In the genomic region with DNA sequence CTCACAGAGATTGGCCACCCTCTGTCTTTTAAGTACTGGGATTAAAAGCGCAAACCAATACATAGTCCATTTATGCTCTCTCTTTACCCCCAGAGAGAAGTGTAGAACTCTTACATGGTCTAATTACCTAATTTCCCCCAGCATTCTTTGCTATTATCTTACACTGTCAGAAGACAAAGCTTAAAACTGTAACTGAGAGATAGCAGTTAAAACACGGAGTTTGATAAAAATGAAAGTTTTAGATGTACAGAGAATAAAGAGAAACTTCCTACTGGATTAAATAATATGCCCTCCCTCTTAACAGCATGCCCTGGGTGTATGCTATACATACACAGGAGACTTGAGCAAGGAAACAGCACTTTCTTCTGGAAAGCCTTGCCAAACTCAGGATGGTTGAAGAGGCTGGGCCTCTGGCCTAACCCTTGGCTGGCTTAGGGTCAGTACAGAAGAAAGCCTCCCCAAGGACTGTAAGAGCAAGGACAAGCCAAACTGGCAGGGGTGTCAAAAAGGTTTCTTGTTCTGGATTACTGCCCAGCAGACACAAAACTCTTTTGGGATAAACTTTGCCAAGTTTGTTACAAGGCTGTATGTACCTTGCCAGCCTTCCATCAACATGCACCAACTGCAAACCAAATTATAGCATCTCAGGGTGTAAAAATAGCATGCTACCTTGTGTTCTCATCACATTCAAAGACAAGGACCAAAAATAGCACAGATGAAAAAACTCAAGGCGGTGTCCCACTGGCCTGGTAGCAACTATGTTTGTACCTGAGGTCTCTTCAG, we compare ENCODE assay signal across 17 mouse cellular contexts. TPM values are rescaled to one million over a fixed set of nuclear protein-coding genes. Genes with fewer than 3 reads are reported as not detected.
DNase-seq lines count a peak whose midpoint lies in the region; ATAC-seq and TF ChIP-seq lines count a peak whose summit lies in the region.
"Had no signal": no experiment of that assay in that cellular context is flagged by ENCODE, and none has a peak within 500 bp of the region (broad histone marks: within the 10 kb centered on the region; RNA-seq: fewer than 3 reads in every experiment).

No protein-coding gene starts in this region.

- H3K9ac ChIP-seq in embryonic facial prominence, embryonic 13.5 days: peak overlapping the region; percentile 58; the same call in 1 of the 2 replicates
- no peak overlapping the region for H3K9ac ChIP-seq in midbrain, embryonic 11.5 days (ENCODE audit: low read length)
- no peak overlapping the region for H3K9ac ChIP-seq in midbrain, embryonic 16.5 days (ENCODE audit: low read depth, low read length)
- H3K9ac ChIP-seq in heart, embryonic 14.5 days (ENCODE audit: low read length): peak overlapping the region; percentile 23; the same call in 1 of the 2 replicates
- H3K9ac ChIP-seq in forebrain, postnatal 0 days: no peak overlapping the region
- no peak overlapping the region for H3K9ac ChIP-seq in forebrain, embryonic 16.5 days (replicated peaks; ENCODE audit: low read depth, low read length)
- H3K9ac ChIP-seq: midbrain, embryonic 15.5 days; neural tube, embryonic 12.5 days had no signal

- peaks cover 31% of the 10 kb centered on the region for H3K36me3 ChIP-seq in embryonic facial prominence, embryonic 13.5 days
- H3K36me3 ChIP-seq in embryonic facial prominence, embryonic 10.5 days (replicated peaks): peaks cover 50% of the 10 kb centered on the region
- H3K36me3 ChIP-seq in midbrain, embryonic 11.5 days (ENCODE audit: control insufficient read depth, insufficient read depth, low read length): no peaks in the 10 kb centered on the region
- peaks cover 3% of the 10 kb centered on the region; the same call in 1 of the 2 replicates for H3K36me3 ChIP-seq in midbrain, embryonic 16.5 days (ENCODE audit: control insufficient read depth, insufficient read depth, low read length)
- H3K36me3 ChIP-seq in heart, embryonic 14.5 days (ENCODE audit: control insufficient read depth, insufficient read depth, low read length): peaks cover 43% of the 10 kb centered on the region
- peaks cover 9% of the 10 kb centered on the region; the same call in 1 of the 2 replicates for H3K36me3 ChIP-seq in forebrain, postnatal 0 days (ENCODE audit: insufficient read depth)
- peaks cover 1% of the 10 kb centered on the region; the same call in 1 of the 2 replicates for H3K36me3 ChIP-seq in forebrain, embryonic 16.5 days (ENCODE audit: control insufficient read depth, insufficient read depth)

- no peak for TF ChIP-seq CTCF in forebrain, postnatal 0 days (IDR thresholded peaks at IDR 0.05; ENCODE audit: low read depth)

- no peak for DNase-seq in embryonic facial prominence, embryonic 10.5 days (ENCODE audit: low spot score)
- peak; percentile 39 for DNase-seq in midbrain, embryonic 11.5 days (ENCODE audit: low spot score, missing footprints)
- DNase-seq in forebrain, postnatal 0 days: no peak
- DNase-seq in cerebellum, postnatal 14 days: no peak
- DNase-seq: cerebellum, adult 11 months; kidney, adult 8-10 months; lung, postnatal 14 days; thymus, postnatal 14 days had no signal

- H3K4me1 ChIP-seq in embryonic facial prominence, embryonic 13.5 days: peaks cover 21% of the 10 kb centered on the region
- peaks cover 26% of the 10 kb centered on the region for H3K4me1 ChIP-seq in embryonic facial prominence, embryonic 10.5 days
- H3K4me1 ChIP-seq in midbrain, embryonic 11.5 days (ENCODE audit: control insufficient read depth, insufficient read depth, low read length): peaks cover 18% of the 10 kb centered on the region
- H3K4me1 ChIP-seq in midbrain, embryonic 16.5 days (ENCODE audit: control insufficient read depth, insufficient read depth, low read length): peaks cover 33% of the 10 kb centered on the region
- peaks cover 5 to 30% of the 10 kb centered on the region in 2 experiments; a peak in 3 of 4 replicates for H3K4me1 ChIP-seq in heart, embryonic 14.5 days (ENCODE audit: control insufficient read depth in 2 of 2, insufficient read depth in 2 of 2, low read length in 2 of 2)
- H3K4me1 ChIP-seq in forebrain, postnatal 0 days (ENCODE audit: insufficient read depth): peaks cover 9% of the 10 kb centered on the region
- H3K4me1 ChIP-seq in forebrain, embryonic 16.5 days (replicated peaks; ENCODE audit: control insufficient read depth, insufficient read depth, low read length): peaks cover 28% of the 10 kb centered on the region

- H3K27ac ChIP-seq in embryonic facial prominence, embryonic 13.5 days: no peak overlapping the region
- H3K27ac ChIP-seq in embryonic facial prominence, embryonic 10.5 days (replicated peaks): no peak overlapping the region
- H3K27ac ChIP-seq in midbrain, embryonic 11.5 days (ENCODE audit: low read depth, low read length): no peak overlapping the region
- H3K27ac ChIP-seq in midbrain, embryonic 16.5 days (ENCODE audit: low read length): no peak overlapping the region
- peak overlapping the region; percentile 45 to 59; a peak in 3 of 4 replicates for H3K27ac ChIP-seq in heart, embryonic 14.5 days (replicated peaks in 1 of 2; ENCODE audit: control insufficient read depth in 1 of 2, insufficient read depth in 1 of 2, low read depth in 2 of 2, low read length in 2 of 2)
- no peak overlapping the region for H3K27ac ChIP-seq in forebrain, postnatal 0 days (ENCODE audit: low read depth, low read length)
- H3K27ac ChIP-seq in forebrain, embryonic 16.5 days (ENCODE audit: low read length): no peak overlapping the region
- H3K27ac ChIP-seq: left cerebral cortex, adult 2 months; midbrain, embryonic 15.5 days; neural tube, embryonic 12.5 days had no signal

- no peak overlapping the region for H3K4me2 ChIP-seq in embryonic facial prominence, embryonic 13.5 days
- no peak overlapping the region for H3K4me2 ChIP-seq in midbrain, embryonic 11.5 days
- H3K4me2 ChIP-seq in midbrain, embryonic 16.5 days (ENCODE audit: low read length): no peak overlapping the region
- peak overlapping the region; percentile 28; the same call in 1 of the 2 replicates for H3K4me2 ChIP-seq in heart, embryonic 14.5 days (ENCODE audit: low read length)
- no peak overlapping the region for H3K4me2 ChIP-seq in forebrain, postnatal 0 days (ENCODE audit: low read depth)
- no peak overlapping the region for H3K4me2 ChIP-seq in forebrain, embryonic 16.5 days (ENCODE audit: low read length)
- H3K4me2 ChIP-seq: midbrain, embryonic 15.5 days; neural tube, embryonic 12.5 days had no signal

- WGBS in embryonic facial prominence, embryonic 13.5 days: 93% methylated on average over 3 of the region's 3 CpGs
- 88% methylated on average over 3 of the region's 3 CpGs for WGBS in embryonic facial prominence, embryonic 10.5 days
- WGBS in midbrain, embryonic 11.5 days: 92% methylated on average over 3 of the region's 3 CpGs
- WGBS in midbrain, embryonic 16.5 days: 92% methylated on average over 3 of the region's 3 CpGs
- WGBS in heart, embryonic 14.5 days: 72% methylated on average over 3 of the region's 3 CpGs
- WGBS in forebrain, postnatal 0 days: 91% methylated on average over 3 of the region's 3 CpGs
- 94% methylated on average over 3 of the region's 3 CpGs for WGBS in forebrain, embryonic 16.5 days

- H3K9me3 ChIP-seq in embryonic facial prominence, embryonic 13.5 days: no peaks in the 10 kb centered on the region
- H3K9me3 ChIP-seq in embryonic facial prominence, embryonic 10.5 days: no peaks in the 10 kb centered on the region
- H3K9me3 ChIP-seq in midbrain, embryonic 11.5 days (ENCODE audit: control insufficient read depth, low read length): no peaks in the 10 kb centered on the region
- H3K9me3 ChIP-seq in midbrain, embryonic 16.5 days (replicated peaks; ENCODE audit: control insufficient read depth, low read length, poor library complexity, severe bottlenecking): no peaks in the 10 kb centered on the region
- H3K9me3 ChIP-seq in heart, embryonic 14.5 days (ENCODE audit: control insufficient read depth, low read length): no peaks in the 10 kb centered on the region
- H3K9me3 ChIP-seq in forebrain, postnatal 0 days (ENCODE audit: low read length): no peaks in the 10 kb centered on the region
- H3K9me3 ChIP-seq in forebrain, embryonic 16.5 days (ENCODE audit: control insufficient read depth, low read length): no peaks in the 10 kb centered on the region
- H3K9me3 ChIP-seq: midbrain, embryonic 15.5 days; neural tube, embryonic 12.5 days had no signal

- no peak for ATAC-seq in embryonic facial prominence, embryonic 13.5 days (ENCODE audit: insufficient number of reproducible peaks, insufficient read depth, low FRiP score, low TSS enrichment, low read depth)
- ATAC-seq in midbrain, embryonic 11.5 days (ENCODE audit: low FRiP score): no peak
- no peak for ATAC-seq in midbrain, embryonic 16.5 days
- ATAC-seq in heart, embryonic 14.5 days (ENCODE audit: insufficient number of reproducible peaks, insufficient read depth, low FRiP score, low read depth): no peak
- ATAC-seq in forebrain, postnatal 0 days: no peak
- no peak for ATAC-seq in forebrain, embryonic 16.5 days
- ATAC-seq: forebrain, embryonic 14.5 days; midbrain, embryonic 15.5 days had no signal

- H3K27me3 ChIP-seq in embryonic facial prominence, embryonic 13.5 days: no peaks in the 10 kb centered on the region
- no peaks in the 10 kb centered on the region for H3K27me3 ChIP-seq in embryonic facial prominence, embryonic 10.5 days (replicated peaks; ENCODE audit: low read depth, poor library complexity, severe bottlenecking)
- H3K27me3 ChIP-seq in midbrain, embryonic 11.5 days (ENCODE audit: control insufficient read depth, insufficient read depth, low read length): no peaks in the 10 kb centered on the region
- no peaks in the 10 kb centered on the region for H3K27me3 ChIP-seq in midbrain, embryonic 16.5 days (ENCODE audit: control insufficient read depth, insufficient read depth, low read depth, low read length)
- no peaks in the 10 kb centered on the region for H3K27me3 ChIP-seq in heart, embryonic 14.5 days (ENCODE audit: control insufficient read depth, insufficient read depth, low read length)
- no peaks in the 10 kb centered on the region for H3K27me3 ChIP-seq in forebrain, postnatal 0 days (ENCODE audit: insufficient read depth, low read length)
- H3K27me3 ChIP-seq in forebrain, embryonic 16.5 days (replicated peaks; ENCODE audit: control insufficient read depth, insufficient read depth, low read length): no peaks in the 10 kb centered on the region
- H3K27me3 ChIP-seq: midbrain, embryonic 15.5 days; neural tube, embryonic 12.5 days had no signal

- H3K4me3 ChIP-seq in embryonic facial prominence, embryonic 13.5 days: no peak overlapping the region
- no peak overlapping the region for H3K4me3 ChIP-seq in embryonic facial prominence, embryonic 10.5 days
- no peak overlapping the region for H3K4me3 ChIP-seq in midbrain, embryonic 11.5 days (ENCODE audit: low read depth, low read length)
- no peak overlapping the region for H3K4me3 ChIP-seq in midbrain, embryonic 16.5 days (ENCODE audit: low read depth, low read length)
- no peak overlapping the region; a peak in 1 of 4 replicates for H3K4me3 ChIP-seq in heart, embryonic 14.5 days (ENCODE audit: control insufficient read depth in 1 of 2, insufficient read depth in 1 of 2, low read depth in 1 of 2, low read length in 2 of 2)
- no peak overlapping the region for H3K4me3 ChIP-seq in forebrain, postnatal 0 days (ENCODE audit: low read depth, low read length)
- no peak overlapping the region for H3K4me3 ChIP-seq in forebrain, embryonic 16.5 days (replicated peaks; ENCODE audit: low read length)
- H3K4me3 ChIP-seq: left cerebral cortex, adult 2 months; midbrain, embryonic 15.5 days; neural tube, embryonic 12.5 days had no signal

RNA-seq across cellular contexts. Expression of a gene that starts 3.2 kb away (rescaled TPM):
- polyA plus RNA-seq in embryonic facial prominence, embryonic 13.5 days (2015; fragmentation: Nextera tagmentation; extraction: Ambion mirVana): 9.3 and 9.4 TPM in 2 replicates
- 9.5 and 10.5 TPM in 2 replicates for polyA plus RNA-seq in embryonic facial prominence, embryonic 10.5 days (2016; fragmentation: Nextera tagmentation; extraction: Ambion mirVana)
- 6.9 and 8.3 TPM in 2 replicates for polyA plus RNA-seq in midbrain, embryonic 11.5 days (2014; fragmentation: Nextera tagmentation; extraction: Ambion mirVana)
- polyA plus RNA-seq in midbrain, embryonic 16.5 days (2015; fragmentation: Nextera tagmentation; extraction: Ambion mirVana): 7.6 and 8.8 TPM in 2 replicates
- 6.5 and 7.3 TPM in 2 replicates for polyA plus RNA-seq in heart, embryonic 14.5 days (2014; fragmentation: Nextera tagmentation; extraction: Ambion mirVana)
- 8.6 and 12.1 TPM in 2 replicates for total RNA-seq in forebrain, postnatal 0 days (2014; rRNA removed)
- 5.0 and 6.3 TPM in 2 replicates for polyA plus RNA-seq in forebrain, postnatal 0 days (2015; fragmentation: Nextera tagmentation; extraction: Ambion mirVana)
- polyA plus RNA-seq in forebrain, embryonic 16.5 days (2015; fragmentation: Nextera tagmentation; extraction: Ambion mirVana): 9.7 and 10.3 TPM in 2 replicates

RNA-seq across cellular contexts. Expression of a gene that starts 3.3 kb away (rescaled TPM):
- polyA plus RNA-seq in embryonic facial prominence, embryonic 13.5 days (2015; fragmentation: Nextera tagmentation; extraction: Ambion mirVana): 18.0 and 18.9 TPM in 2 replicates
- 16.1 and 18.1 TPM in 2 replicates for polyA plus RNA-seq in embryonic facial prominence, embryonic 10.5 days (2016; fragmentation: Nextera tagmentation; extraction: Ambion mirVana)
- polyA plus RNA-seq in midbrain, embryonic 11.5 days (2014; fragmentation: Nextera tagmentation; extraction: Ambion mirVana): 16.9 and 22.0 TPM in 2 replicates
- 23.1 and 23.2 TPM in 2 replicates for polyA plus RNA-seq in midbrain, embryonic 16.5 days (2015; fragmentation: Nextera tagmentation; extraction: Ambion mirVana)
- polyA plus RNA-seq in heart, embryonic 14.5 days (2014; fragmentation: Nextera tagmentation; extraction: Ambion mirVana): 24.1 and 27.1 TPM in 2 replicates
- 15.8 and 18.4 TPM in 2 replicates for total RNA-seq in forebrain, postnatal 0 days (2014; rRNA removed)
- polyA plus RNA-seq in forebrain, postnatal 0 days (2015; fragmentation: Nextera tagmentation; extraction: Ambion mirVana): 13.8 and 16.5 TPM in 2 replicates
- 25.3 and 25.9 TPM in 2 replicates for polyA plus RNA-seq in forebrain, embryonic 16.5 days (2015; fragmentation: Nextera tagmentation; extraction: Ambion mirVana)

RNA-seq across cellular contexts. Expression of a gene that starts 16.4 kb away (rescaled TPM):
- 39.5 and 41.8 TPM in 2 replicates for polyA plus RNA-seq in embryonic facial prominence, embryonic 13.5 days (2015; fragmentation: Nextera tagmentation; extraction: Ambion mirVana)
- polyA plus RNA-seq in embryonic facial prominence, embryonic 10.5 days (2016; fragmentation: Nextera tagmentation; extraction: Ambion mirVana): 35.2 and 39.0 TPM in 2 replicates
- 9.0 and 11.4 TPM in 2 replicates for polyA plus RNA-seq in midbrain, embryonic 11.5 days (2014; fragmentation: Nextera tagmentation; extraction: Ambion mirVana)
- 45.1 and 48.5 TPM in 2 replicates for polyA plus RNA-seq in midbrain, embryonic 16.5 days (2015; fragmentation: Nextera tagmentation; extraction: Ambion mirVana)
- polyA plus RNA-seq in heart, embryonic 14.5 days (2014; fragmentation: Nextera tagmentation; extraction: Ambion mirVana): 5.1 TPM in 2 replicates
- total RNA-seq in forebrain, postnatal 0 days (2014; rRNA removed): 62.2 and 68.3 TPM in 2 replicates
- 41.3 and 47.7 TPM in 2 replicates for polyA plus RNA-seq in forebrain, postnatal 0 days (2015; fragmentation: Nextera tagmentation; extraction: Ambion mirVana)
- 39.4 and 44.3 TPM in 2 replicates for polyA plus RNA-seq in forebrain, embryonic 16.5 days (2015; fragmentation: Nextera tagmentation; extraction: Ambion mirVana)

RNA-seq across cellular contexts. Expression of a gene that starts 16.4 kb away (rescaled TPM):
- 9.4 and 10.0 TPM in 2 replicates for polyA plus RNA-seq in embryonic facial prominence, embryonic 13.5 days (2015; fragmentation: Nextera tagmentation; extraction: Ambion mirVana)
- polyA plus RNA-seq in embryonic facial prominence, embryonic 10.5 days (2016; fragmentation: Nextera tagmentation; extraction: Ambion mirVana): 12.4 and 13.1 TPM in 2 replicates
- polyA plus RNA-seq in midbrain, embryonic 11.5 days (2014; fragmentation: Nextera tagmentation; extraction: Ambion mirVana): 16.1 and 18.5 TPM in 2 replicates
- polyA plus RNA-seq in midbrain, embryonic 16.5 days (2015; fragmentation: Nextera tagmentation; extraction: Ambion mirVana): 19.1 and 25.3 TPM in 2 replicates
- 2.5 and 2.8 TPM in 2 replicates for polyA plus RNA-seq in heart, embryonic 14.5 days (2014; fragmentation: Nextera tagmentation; extraction: Ambion mirVana)
- total RNA-seq in forebrain, postnatal 0 days (2014; rRNA removed): 11.6 and 13.6 TPM in 2 replicates
- 6.0 and 12.2 TPM in 2 replicates for polyA plus RNA-seq in forebrain, postnatal 0 days (2015; fragmentation: Nextera tagmentation; extraction: Ambion mirVana)
- polyA plus RNA-seq in forebrain, embryonic 16.5 days (2015; fragmentation: Nextera tagmentation; extraction: Ambion mirVana): 28.1 and 31.1 TPM in 2 replicates
- total RNA-seq: granulocyte monocyte progenitor cell, adult 5-6 weeks had no signal

RNA-seq across cellular contexts. Expression of a gene that starts 40.7 kb away (rescaled TPM):
- polyA plus RNA-seq in embryonic facial prominence, embryonic 13.5 days (2015; fragmentation: Nextera tagmentation; extraction: Ambion mirVana): 37.2 and 38.0 TPM in 2 replicates
- polyA plus RNA-seq in embryonic facial prominence, embryonic 10.5 days (2016; fragmentation: Nextera tagmentation; extraction: Ambion mirVana): 45.8 and 47.0 TPM in 2 replicates
- 46.9 and 52.3 TPM in 2 replicates for polyA plus RNA-seq in midbrain, embryonic 11.5 days (2014; fragmentation: Nextera tagmentation; extraction: Ambion mirVana)
- 27.3 and 28.1 TPM in 2 replicates for polyA plus RNA-seq in midbrain, embryonic 16.5 days (2015; fragmentation: Nextera tagmentation; extraction: Ambion mirVana)
- 21.0 and 22.1 TPM in 2 replicates for polyA plus RNA-seq in heart, embryonic 14.5 days (2014; fragmentation: Nextera tagmentation; extraction: Ambion mirVana)
- 30.2 and 32.8 TPM in 2 replicates for total RNA-seq in forebrain, postnatal 0 days (2014; rRNA removed)
- 11.8 and 17.6 TPM in 2 replicates for polyA plus RNA-seq in forebrain, postnatal 0 days (2015; fragmentation: Nextera tagmentation; extraction: Ambion mirVana)
- 35.9 and 38.7 TPM in 2 replicates for polyA plus RNA-seq in forebrain, embryonic 16.5 days (2015; fragmentation: Nextera tagmentation; extraction: Ambion mirVana)

Comparison
In these comparisons a context has a peak if more than half of its experiments do, and no peak if none do; other contexts are left out.
1. H3K27ac ChIP-seq: peak in heart, embryonic 14.5 days (2 of 2); none in embryonic facial prominence, embryonic 13.5 days (single experiment), embryonic facial prominence, embryonic 10.5 days (single experiment), midbrain, embryonic 11.5 days (single experiment), midbrain, embryonic 16.5 days (single experiment), forebrain, postnatal 0 days (single experiment) and forebrain, embryonic 16.5 days (single experiment).
2. H3K9ac ChIP-seq: peak in embryonic facial prominence, embryonic 13.5 days (single experiment) and heart, embryonic 14.5 days (single experiment); none in midbrain, embryonic 11.5 days (single experiment), midbrain, embryonic 16.5 days (single experiment), forebrain, postnatal 0 days (single experiment) and forebrain, embryonic 16.5 days (single experiment).